Mouse (Mus musculus) ES-E14 (cell line): ENCODE data around the gene Olfml1. TPM values are rescaled to one million over a fixed set of nuclear protein-coding genes. Genes with fewer than 3 reads are reported as not detected.

Source experiments
- DNase-seq: peaks from one replicate; pipeline ENCODE4 v3.0.0-alpha.2; 2013; ENCODE audit warnings: low read depth, low spot score
- H3K27ac ChIP-seq: 2 replicates; pipeline ENCODE4 v1.5.1; 2012; ENCODE audit warnings: low read depth, mild to moderate bottlenecking, low read length, moderate library complexity, mixed read lengths; ENCODE audit not compliant: poor library complexity, insufficient read depth, severe bottlenecking
- H3K36me3 ChIP-seq: 2 replicates; pipeline ENCODE4 v1.6.1; 2012; ENCODE audit warnings: mild to moderate bottlenecking, low read length, moderate library complexity, mixed read lengths; ENCODE audit not compliant: control insufficient read depth, poor library complexity, insufficient read depth, severe bottlenecking
- H3K4me1 ChIP-seq, 2 experiments: fragments of 150-350 bp in 1 of 2; sonication (generic) in 1 of 2; 2 replicates each; pipeline ENCODE4 v1.6.1; 2012; ENCODE audit warnings: low read length in 2 of 2, mild to moderate bottlenecking in 1 of 2, mixed read lengths in 1 of 2; ENCODE audit not compliant: control insufficient read depth in 2 of 2, insufficient read depth in 2 of 2, poor library complexity in 1 of 2
- H3K4me3 ChIP-seq, 2 experiments: fragments of 150-350 bp in 1 of 2; sonication (generic) in 1 of 2; 2 replicates each; pipeline ENCODE4 v1.5.1; 2012; ENCODE audit warnings: low read length in 2 of 2, low read depth in 1 of 2, mild to moderate bottlenecking in 1 of 2, mixed read lengths in 1 of 2; ENCODE audit not compliant: insufficient read depth in 1 of 2, poor library complexity in 1 of 2, severe bottlenecking in 1 of 2
- H3K9ac ChIP-seq: 2 replicates; pipeline ENCODE4 v1.6.1; 2012; ENCODE audit warnings: low read depth, mild to moderate bottlenecking, low read length, mixed read lengths; ENCODE audit not compliant: poor library complexity, insufficient read depth, severe bottlenecking
- H3K9me3 ChIP-seq: fragments of 150-350 bp; sonication (generic); 2 replicates; pipeline ENCODE4 v1.6.1; 2012; ENCODE audit warnings: low read depth, mild to moderate bottlenecking, low read length; ENCODE audit not compliant: control insufficient read depth, insufficient read depth
- CHD2 ChIP-seq: IDR thresholded peaks from 2 replicates; pipeline ENCODE4 v1.6.1; 2014; ENCODE audit warnings: mild to moderate bottlenecking, low read depth, low read length, inconsistent platforms
- HCFC1 ChIP-seq: IDR thresholded peaks from 2 replicates; pipeline ENCODE4 v1.6.1; 2012; ENCODE audit warnings: low read length, inconsistent platforms, borderline replicate concordance; ENCODE audit not compliant: insufficient read depth
- MAFK ChIP-seq: IDR thresholded peaks from 2 replicates; pipeline ENCODE4 v1.6.1; 2014; ENCODE audit warnings: mild to moderate bottlenecking, low read depth, low read length, inconsistent platforms; ENCODE audit not compliant: insufficient read depth
- ZC3H11A ChIP-seq: IDR thresholded peaks from 2 replicates; pipeline ENCODE4 v1.6.1; 2012; ENCODE audit warnings: low read depth, mild to moderate bottlenecking, inconsistent platforms, low read length, borderline replicate concordance
- ZNF384 ChIP-seq: IDR thresholded peaks from 2 replicates; pipeline ENCODE4 v1.6.1; 2012; ENCODE audit warnings: low read depth, low read length, inconsistent platforms
- in situ Hi-C, 2 experiments: fragments of 600-800 bp; cut with MboI; formaldehyde crosslinking; loops; one replicate each; pipeline ENCODE4 v1.15.1; 2025; ENCODE audit warnings: low sequenced_read_pairs in 2 of 2, inconsistent platforms in 1 of 2; ENCODE audit not compliant: unreplicated experiment in 2 of 2
- total RNA-seq: library from RNA; depleted of rRNA; stranded (reverse); fragments of 300-350 nt; gene quantifications from 2 replicates; pipeline ENCODE4 v1.2.3, GENCODE M21; 2012

Olfml1 gene
- total RNA-seq, 1 experiment, result 0.94 TPM

GRCm38 (mm10) chr7:107625061-107625460, 57.8 kb downstream of the Olfml1 start, which contains the start of gene 5330417H12Rik:
Gene 5330417H12Rik, minus strand, starts transcription at chr7:107625161.
- Histone ChIP-seq H3K36me3 (no peaks in the 10 kb centered on the region), H3K4me3 (no peak within 1 kb of the TSS), H3K27ac (no peak within 1 kb of the TSS), H3K4me1 (0 out of 4 replicates have a peak, but pooled peaks cover 1 to 3% of the 10 kb centered on the region in 2 experiments), H3K9me3 (no peaks in the 10 kb centered on the region), H3K9ac (no peak within 1 kb of the TSS)
- no peak for DNase-seq
- TF ChIP-seq CHD2 (no peak), HCFC1 (no peak), ZNF384 (no peak), ZC3H11A (no peak), MAFK (no peak)
- in situ Hi-C loops, result no loop called here

GRCm38 (mm10) chr7:107625781-107626180, 58.5 kb downstream of the Olfml1 start:
- no peak for TF ChIP-seq ZNF384
- TF ChIP-seq MAFK, result no peak
- TF ChIP-seq ZC3H11A, result no peak
- no peak for TF ChIP-seq CHD2
- TF ChIP-seq HCFC1, result no peak
- Histone ChIP-seq H3K9ac (no peak overlapping the region), H3K36me3 (no peaks in the 10 kb centered on the region), H3K27ac (no peak overlapping the region), H3K9me3 (no peaks in the 10 kb centered on the region), H3K4me3 (no peak overlapping the region), H3K4me1 (0 out of 4 replicates have a peak, but pooled peaks cover 1 to 2% of the 10 kb centered on the region in 2 experiments)
- in situ Hi-C loops, result no loop called here
- no peak for DNase-seq

GRCm38 (mm10) chr7:107628383-107628782, 61.1 kb downstream of the Olfml1 start:
- Histone ChIP-seq H3K4me1 (peaks cover 0 to 2% of the 10 kb centered on the region in 2 experiments; a peak in 1 of 4 replicates), H3K36me3 (no peaks in the 10 kb centered on the region), H3K9ac (no peak overlapping the region), H3K9me3 (no peaks in the 10 kb centered on the region), H3K4me3 (no peak overlapping the region), H3K27ac (no peak overlapping the region)
- in situ Hi-C loops, result no loop called here
- no peak for TF ChIP-seq ZC3H11A
- TF ChIP-seq ZNF384, result no peak
- TF ChIP-seq MAFK, result no peak
- no peak for TF ChIP-seq HCFC1
- no peak for TF ChIP-seq CHD2
- no peak for DNase-seq

GRCm38 (mm10) chr7:107633201-107633600, 66.0 kb downstream of the Olfml1 start:
- no peak overlapping the region for H3K4me3 ChIP-seq
- H3K9me3 ChIP-seq, result no peaks in the 10 kb centered on the region
- in situ Hi-C loops, result no loop called here
- H3K4me1 ChIP-seq, result peaks cover 0 to 2% of the 10 kb centered on the region in 2 experiments; a peak in 1 of 4 replicates
- no peak overlapping the region for H3K27ac ChIP-seq
- no peak overlapping the region for H3K9ac ChIP-seq
- no peak for DNase-seq
- H3K36me3 ChIP-seq, result no peaks in the 10 kb centered on the region
- TF ChIP-seq CHD2 (no peak), ZNF384 (no peak), MAFK (no peak), HCFC1 (no peak), ZC3H11A (no peak)
